Mouse (Mus musculus): ENCODE measurements around the gene Chmp5.
"Not testable (repeated sequence)": the region's sequence is repeated elsewhere in the genome, so short reads cannot be mapped to it uniquely, and the experiment has no call there.

The Chmp5 gene

DNA sequence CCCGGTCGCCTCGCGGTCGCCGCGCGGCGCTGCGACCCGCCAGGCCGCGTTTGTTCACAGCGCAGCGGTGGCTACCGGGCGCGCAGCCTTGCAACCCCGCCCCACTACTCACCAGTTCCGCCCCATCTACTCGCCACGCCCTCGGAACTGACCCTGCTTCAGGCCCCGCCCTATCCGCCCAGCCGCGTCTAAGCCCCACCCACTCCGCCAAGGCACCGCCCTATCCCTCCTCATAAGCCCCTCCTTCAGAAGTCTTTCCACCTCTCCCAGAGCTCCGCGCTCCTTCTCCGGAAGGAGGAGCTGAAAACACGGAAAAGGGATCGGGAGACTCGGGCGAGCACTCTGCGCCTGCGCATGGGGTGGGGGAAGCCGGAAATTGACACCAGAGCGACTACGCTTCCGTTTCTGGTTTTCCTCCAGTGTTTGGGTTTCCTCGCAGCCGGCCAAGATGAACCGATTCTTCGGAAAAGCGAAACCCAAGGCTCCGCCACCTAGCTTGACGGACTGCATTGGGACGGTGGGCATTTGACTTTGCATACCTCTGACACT is at the start of gene Chmp5, which contains the start of gene Bag1:
Chmp5 (plus strand) TSS at position 248 of the 549 bp plus-strand sequence.
Bag1 (minus strand) TSS at position 135 of the 549 bp plus-strand sequence.
- peak; percentile 98 for DNase-seq (ENCODE audit: extremely low spot score, low read depth, low spot score)

- no peak for DNase-seq (ENCODE audit: extremely low spot score, low read depth, low spot score)
Observed at GRCm38 (mm10) chr4:40898476-40899044, 49.6 kb upstream of the Chmp5 start.

GRCm38 (mm10) chr4:40899264-40899663 is 48.9 kb upstream of the Chmp5 start:
- DNase-seq (ENCODE audit: extremely low spot score, low read depth, low spot score): no peak

- DNase-seq (ENCODE audit: extremely low spot score, low read depth, low spot score): no peak
Observed at GRCm38 (mm10) chr4:40900071-40900470, 48.1 kb upstream of the Chmp5 start.

GRCm38 (mm10) chr4:40900612-40901011 is 47.6 kb upstream of the Chmp5 start:
- DNase-seq (ENCODE audit: extremely low spot score, low read depth, low spot score): no peak

GRCm38 (mm10) chr4:40906298-40906697 is 41.9 kb upstream of the Chmp5 start:
- DNase-seq (ENCODE audit: extremely low spot score, low read depth, low spot score): no peak

- DNase-seq (ENCODE audit: extremely low spot score, low read depth, low spot score): no peak
Observed at GRCm38 (mm10) chr4:40908261-40908969, 39.8 kb upstream of the Chmp5 start.

- DNase-seq (ENCODE audit: extremely low spot score, low read depth, low spot score): no peak
Observed at GRCm38 (mm10) chr4:40914287-40914867, 33.8 kb upstream of the Chmp5 start.

GRCm38 (mm10) chr4:40915947-40916346 is 32.3 kb upstream of the Chmp5 start:
- DNase-seq (ENCODE audit: extremely low spot score, low read depth, low spot score): no peak

- DNase-seq (ENCODE audit: extremely low spot score, low read depth, low spot score): no peak
Observed at GRCm38 (mm10) chr4:40916592-40917155, 31.5 kb upstream of the Chmp5 start.

- no peak for DNase-seq (ENCODE audit: extremely low spot score, low read depth, low spot score)
Observed at GRCm38 (mm10) chr4:40919785-40920184, 28.4 kb upstream of the Chmp5 start, which contains the start of gene Spink4. Spink4 (plus strand) TSS chr4:40920052.

DNA sequence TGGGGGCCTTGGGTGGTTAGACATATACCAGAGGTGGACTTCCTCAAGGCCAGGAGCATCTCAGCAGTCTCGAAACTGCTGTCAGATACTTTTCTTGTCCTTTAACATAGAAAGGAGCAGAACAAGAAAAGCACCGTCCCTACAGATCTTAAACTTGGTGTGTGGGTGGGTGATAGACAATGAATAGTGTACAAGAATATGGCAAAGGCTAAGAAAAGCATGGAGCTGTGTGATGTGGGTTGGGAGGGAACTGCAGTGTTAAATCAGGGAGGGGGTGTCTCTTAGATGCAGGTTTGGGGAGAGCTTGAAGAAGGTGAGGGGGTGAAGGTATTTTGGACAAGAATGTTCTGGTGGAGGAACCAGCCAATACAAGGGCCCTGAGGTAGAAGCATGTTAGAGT is 27.6 kb upstream of the Chmp5 start:
- DNase-seq (ENCODE audit: extremely low spot score, low read depth, low spot score): no peak

DNA sequence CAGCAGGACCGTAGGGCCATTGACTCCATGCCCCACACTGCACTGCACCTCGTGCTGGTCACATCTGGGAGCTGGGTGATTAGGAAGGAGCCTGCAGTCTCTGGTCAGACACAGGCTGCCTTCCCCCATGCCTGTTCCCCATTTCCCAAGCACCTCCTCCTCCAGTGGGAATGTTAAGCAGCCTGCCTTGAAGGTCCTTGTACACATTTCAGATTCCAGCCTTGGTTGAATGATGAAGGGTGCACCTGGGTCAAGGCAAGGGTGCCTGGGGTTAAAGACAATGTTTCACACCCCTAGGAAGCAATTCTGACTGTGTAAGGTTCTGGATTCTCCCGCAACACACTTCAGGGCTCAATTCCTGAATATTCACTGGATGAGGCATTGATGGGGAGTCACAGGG is 26.9 kb upstream of the Chmp5 start:
- DNase-seq (ENCODE audit: extremely low spot score, low read depth, low spot score): no peak

- DNase-seq (ENCODE audit: extremely low spot score, low read depth, low spot score): no peak
Observed at GRCm38 (mm10) chr4:40923087-40923651, 25.0 kb upstream of the Chmp5 start.

DNA sequence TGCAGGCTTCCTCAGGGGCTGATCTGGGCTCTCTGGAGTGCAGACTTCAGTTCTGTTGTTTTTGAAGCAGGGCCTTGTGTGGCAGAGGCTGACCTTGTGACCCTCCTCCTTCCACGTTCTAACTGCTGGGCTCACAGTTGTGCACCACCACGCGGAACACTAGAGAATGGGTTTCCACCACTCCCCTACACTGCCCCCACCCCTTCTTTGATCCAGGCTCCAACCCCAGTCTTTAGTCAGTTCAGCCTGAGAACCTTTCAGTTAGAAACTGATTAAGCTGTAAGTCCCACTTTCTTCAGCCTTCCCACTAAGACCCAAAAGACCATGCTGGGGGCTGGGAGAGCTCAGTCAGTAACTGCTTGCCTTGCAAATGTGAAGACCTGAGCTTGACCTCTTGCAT is 22.6 kb upstream of the Chmp5 start:
- DNase-seq (ENCODE audit: extremely low spot score, low read depth, low spot score): no peak

DNA sequence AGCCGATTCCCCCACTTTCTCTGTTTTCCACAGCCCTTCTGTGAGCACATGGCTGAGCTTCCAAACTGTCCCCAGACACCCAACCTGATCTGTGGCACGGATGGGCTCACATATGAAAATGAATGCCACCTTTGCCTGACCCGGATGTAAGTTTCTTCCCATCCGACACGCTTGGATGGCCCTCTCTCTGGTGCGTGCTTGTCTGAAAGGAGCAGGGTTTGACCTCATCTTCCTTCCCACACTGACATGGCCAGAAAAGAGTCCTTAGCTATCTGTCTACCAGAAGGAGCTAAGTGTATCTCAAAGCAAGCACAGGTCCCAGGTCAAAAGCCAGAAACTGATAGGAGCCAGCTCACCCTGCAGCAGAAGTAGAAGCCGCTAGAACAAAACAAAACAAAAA is 19.2 kb upstream of the Chmp5 start:
- no peak for DNase-seq (ENCODE audit: extremely low spot score, low read depth, low spot score)

GRCm38 (mm10) chr4:40933694-40934093 is 14.5 kb upstream of the Chmp5 start:
- DNase-seq (ENCODE audit: extremely low spot score, low read depth, low spot score): no peak

- not testable (repeated sequence) for DNase-seq (ENCODE audit: extremely low spot score, low read depth, low spot score)
Observed at GRCm38 (mm10) chr4:40934369-40934768, 13.8 kb upstream of the Chmp5 start.

GRCm38 (mm10) chr4:40936175-40936839 is 11.9 kb upstream of the Chmp5 start:
- DNase-seq (ENCODE audit: extremely low spot score, low read depth, low spot score): no peak

GRCm38 (mm10) chr4:40938793-40939192 is 9.4 kb upstream of the Chmp5 start:
- no peak for DNase-seq (ENCODE audit: extremely low spot score, low read depth, low spot score)

DNA sequence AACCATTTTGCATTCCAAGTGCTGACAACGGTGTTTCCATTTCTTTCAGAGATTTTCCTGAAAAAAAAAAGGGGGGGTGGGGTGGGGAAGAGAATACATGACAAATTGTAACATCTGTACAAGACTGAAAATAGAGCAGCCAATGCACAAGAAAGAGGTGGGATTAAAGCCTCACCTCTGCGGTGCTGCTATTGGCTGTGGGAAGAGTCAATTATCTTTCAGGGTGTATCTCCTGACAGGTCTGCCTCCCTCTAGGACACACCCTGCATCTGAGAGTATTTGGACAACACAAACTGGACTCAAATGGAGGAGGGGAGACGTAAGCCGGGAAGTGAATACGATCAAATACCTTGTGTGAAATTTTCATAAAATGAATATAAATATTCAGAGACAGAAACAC is 4.6 kb upstream of the Chmp5 start:
- DNase-seq (ENCODE audit: extremely low spot score, low read depth, low spot score): no peak

All from hindlimb bud, embryonic 11.5 days (tissue).